Mouse (Mus musculus): ENCODE results near the gene Clasp2. TPM values are rescaled to one million over a fixed set of nuclear protein-coding genes. Genes with fewer than 3 reads are reported as not detected.

The Clasp2 gene
- polyA plus RNA-seq, 2 experiments, result 4.7 to 8.8 TPM

GRCm38 (mm10) chr9:113837461-113837860 lies 96.2 kb downstream of the Clasp2 start:
- no peak for DNase-seq (ENCODE audit: low read depth in 3 of 3, low spot score in 3 of 3)
- TF ChIP-seq EP300 (IDR thresholded peaks at IDR 0.05; ENCODE audit: low read depth) (no peak), CTCF (IDR thresholded peaks at IDR 0.05; ENCODE audit: low read depth) (no peak)
- no peak overlapping the region for H3K27ac ChIP-seq
- no peak overlapping the region for H3K9ac ChIP-seq (replicated peaks)
- no peaks in the 10 kb centered on the region for H3K9me3 ChIP-seq (ENCODE audit: control insufficient read depth, low read length)
- H3K36me3 ChIP-seq (replicated peaks; ENCODE audit: control insufficient read depth, insufficient read depth, low read depth), result no peaks in the 10 kb centered on the region
- ATAC-seq (ENCODE audit: insufficient read depth), result no peak
- no peak overlapping the region for H3K4me2 ChIP-seq (ENCODE audit: low read depth)
- no peak overlapping the region for H3K4me3 ChIP-seq (ENCODE audit: insufficient read depth in 1 of 2, low read depth in 2 of 2, low read length in 2 of 2)
- 92% methylated on average over 5 of the region's 5 CpGs for WGBS (ENCODE audit: insufficient replicate concordance)
- H3K27me3 ChIP-seq (ENCODE audit: control insufficient read depth, insufficient read depth, low read length), result no peaks in the 10 kb centered on the region
- H3K4me1 ChIP-seq (replicated peaks; ENCODE audit: control insufficient read depth in 2 of 2, insufficient read depth in 2 of 2, low read length in 1 of 2), result no peaks in the 10 kb centered on the region

GRCm38 (mm10) chr9:113844029-113844428 lies 102.8 kb downstream of the Clasp2 start:
- ATAC-seq (ENCODE audit: insufficient read depth), result 0 out of 2 replicates have a peak, but pooled peaks have one; percentile 45
- DNase-seq (ENCODE audit: low read depth in 3 of 3, low spot score in 3 of 3), result peak in 2 of 3 experiments; percentile 22 to 34
- H3K9me3 ChIP-seq (ENCODE audit: control insufficient read depth, low read length), result no peaks in the 10 kb centered on the region
- WGBS (ENCODE audit: insufficient replicate concordance), result 80% methylated on average over 4 of the region's 4 CpGs
- H3K4me3 ChIP-seq (ENCODE audit: insufficient read depth in 1 of 2, low read depth in 2 of 2, low read length in 2 of 2), result no peak overlapping the region
- no peaks in the 10 kb centered on the region for H3K36me3 ChIP-seq (replicated peaks; ENCODE audit: control insufficient read depth, insufficient read depth, low read depth)
- no peak overlapping the region for H3K4me2 ChIP-seq (ENCODE audit: low read depth)
- H3K27ac ChIP-seq, result no peak overlapping the region
- H3K27me3 ChIP-seq (ENCODE audit: control insufficient read depth, insufficient read depth, low read length), result no peaks in the 10 kb centered on the region
- TF ChIP-seq CTCF (IDR thresholded peaks at IDR 0.05; ENCODE audit: low read depth), result no peak
- no peak for TF ChIP-seq EP300 (IDR thresholded peaks at IDR 0.05; ENCODE audit: low read depth)
- H3K4me1 ChIP-seq (replicated peaks; ENCODE audit: control insufficient read depth in 2 of 2, insufficient read depth in 2 of 2, low read length in 1 of 2), result no peaks in the 10 kb centered on the region
- H3K9ac ChIP-seq (replicated peaks), result no peak overlapping the region

GRCm38 (mm10) chr9:113855441-113855840 lies 114.2 kb downstream of the Clasp2 start:
- Histone ChIP-seq H3K4me1 (replicated peaks; ENCODE audit: control insufficient read depth in 2 of 2, insufficient read depth in 2 of 2, low read length in 1 of 2) (peaks cover 10 to 18% of the 10 kb centered on the region in 2 experiments), H3K4me2 (ENCODE audit: low read depth) (no peak overlapping the region), H3K36me3 (replicated peaks; ENCODE audit: control insufficient read depth, insufficient read depth, low read depth) (peaks cover 11% of the 10 kb centered on the region; the same call in 1 of the 2 replicates), H3K9ac (replicated peaks) (no peak overlapping the region), H3K4me3 (ENCODE audit: insufficient read depth in 1 of 2, low read depth in 2 of 2, low read length in 2 of 2) (no peak overlapping the region), H3K27ac (no peak overlapping the region), H3K27me3 (ENCODE audit: control insufficient read depth, insufficient read depth, low read length) (no peaks in the 10 kb centered on the region), H3K9me3 (ENCODE audit: control insufficient read depth, low read length) (no peaks in the 10 kb centered on the region)
- 73% methylated on average over 3 of the region's 3 CpGs for WGBS (ENCODE audit: insufficient replicate concordance)
- ATAC-seq (ENCODE audit: insufficient read depth) (no peak), DNase-seq (ENCODE audit: low read depth in 3 of 3, low spot score in 3 of 3) (no peak)
- TF ChIP-seq EP300 (IDR thresholded peaks at IDR 0.05; ENCODE audit: low read depth) (no peak), CTCF (IDR thresholded peaks at IDR 0.05; ENCODE audit: low read depth) (no peak)

GRCm38 (mm10) chr9:113857281-113857928 lies 116.1 kb downstream of the Clasp2 start:
- H3K27ac ChIP-seq, result peak overlapping the region; percentile 50
- H3K27me3 ChIP-seq (ENCODE audit: control insufficient read depth, insufficient read depth, low read length), result no peaks in the 10 kb centered on the region
- peak overlapping the region; percentile 29; the same call in 1 of the 2 replicates for H3K9ac ChIP-seq (replicated peaks)
- ATAC-seq (ENCODE audit: insufficient read depth), result peak; percentile 50; the same call in 1 of the 2 replicates
- H3K4me2 ChIP-seq (ENCODE audit: low read depth), result peak overlapping the region; percentile 45
- peaks cover 10 to 18% of the 10 kb centered on the region in 2 experiments for H3K4me1 ChIP-seq (replicated peaks; ENCODE audit: control insufficient read depth in 2 of 2, insufficient read depth in 2 of 2, low read length in 1 of 2)
- TF ChIP-seq CTCF (IDR thresholded peaks at IDR 0.05; ENCODE audit: low read depth) (no peak), EP300 (IDR thresholded peaks at IDR 0.05; ENCODE audit: low read depth) (no peak)
- 59% methylated on average over 8 of the region's 8 CpGs for WGBS (ENCODE audit: insufficient replicate concordance)
- no peak overlapping the region for H3K4me3 ChIP-seq (ENCODE audit: insufficient read depth in 1 of 2, low read depth in 2 of 2, low read length in 2 of 2)
- no peaks in the 10 kb centered on the region for H3K9me3 ChIP-seq (ENCODE audit: control insufficient read depth, low read length)
- peaks cover 11% of the 10 kb centered on the region; the same call in 1 of the 2 replicates for H3K36me3 ChIP-seq (replicated peaks; ENCODE audit: control insufficient read depth, insufficient read depth, low read depth)
- DNase-seq (ENCODE audit: low read depth in 3 of 3, low spot score in 3 of 3), result no peak

- Histone ChIP-seq H3K36me3 (replicated peaks; ENCODE audit: control insufficient read depth, insufficient read depth, low read depth) (peaks cover 7% of the 10 kb centered on the region; the same call in 1 of the 2 replicates), H3K4me2 (ENCODE audit: low read depth) (peak overlapping the region; percentile 45), H3K4me3 (ENCODE audit: insufficient read depth in 1 of 2, low read depth in 2 of 2, low read length in 2 of 2) (no peak overlapping the region), H3K27me3 (ENCODE audit: control insufficient read depth, insufficient read depth, low read length) (no peaks in the 10 kb centered on the region), H3K9me3 (ENCODE audit: control insufficient read depth, low read length) (no peaks in the 10 kb centered on the region), H3K27ac (peak overlapping the region; percentile 50), H3K9ac (replicated peaks) (peak overlapping the region; percentile 29; the same call in 1 of the 2 replicates), H3K4me1 (replicated peaks; ENCODE audit: control insufficient read depth in 2 of 2, insufficient read depth in 2 of 2, low read length in 1 of 2) (peaks cover 10 to 19% of the 10 kb centered on the region in 2 experiments)
- 9% methylated on average over 5 of the region's 5 CpGs for WGBS (ENCODE audit: insufficient replicate concordance)
- DNase-seq (ENCODE audit: low read depth in 3 of 3, low spot score in 3 of 3), result peak; percentile 30 to 35 (median 32)
- TF ChIP-seq EP300 (IDR thresholded peaks at IDR 0.05; ENCODE audit: low read depth) (peak; percentile 81), CTCF (IDR thresholded peaks at IDR 0.05; ENCODE audit: low read depth) (no peak)
- ATAC-seq (ENCODE audit: insufficient read depth), result peak; percentile 91
These were observed 116.7 kb downstream of the Clasp2 start for GRCm38 (mm10) chr9:113857929-113858440.

Measured in liver, embryonic 14.5 days (tissue).